Mouse (Mus musculus) lung, postnatal 0 days (tissue): Measurements from ENCODE around the gene Sncb. TPM values are rescaled to one million over a fixed set of nuclear protein-coding genes. Genes with fewer than 3 reads are reported as not detected.

Experiments
- ATAC-seq: fragments of 200-750 bp; cut with Nextera tagmentation; 2 replicates; pipeline ENCODE4 v1.8.0; 2017; ENCODE audit warnings: moderate library complexity
- DNase-seq: peaks from one replicate; pipeline ENCODE4 v3.0.0-alpha.2; 2016; ENCODE audit warnings: low spot score
- H3K27ac ChIP-seq: fragments of 300-500 bp; sonication (generic); 2 replicates; pipeline ENCODE4 v1.5.1; 2014; ENCODE audit warnings: antibody characterized with exemption, mild to moderate bottlenecking, low read length, mixed read lengths
- H3K27me3 ChIP-seq: fragments of 300-500 bp; sonication (generic); replicated peaks from 2 replicates; pipeline ENCODE4 v1.6.1; 2014; ENCODE audit warnings: low read length, mixed read lengths; ENCODE audit not compliant: insufficient read depth
- H3K36me3 ChIP-seq: fragments of 300-500 bp; sonication (generic); 2 replicates; pipeline ENCODE4 v1.6.1; 2014; ENCODE audit warnings: low read length, mixed read lengths; ENCODE audit not compliant: insufficient read depth
- H3K4me1 ChIP-seq: fragments of 300-500 bp; sonication (generic); 2 replicates; pipeline ENCODE4 v1.6.1; 2014; ENCODE audit warnings: antibody characterized with exemption, low read depth, low read length, mixed read lengths; ENCODE audit not compliant: insufficient read depth
- H3K4me2 ChIP-seq: fragments of 300-500 bp; sonication (generic); replicated peaks from 2 replicates; pipeline ENCODE4 v1.6.1; 2014; ENCODE audit warnings: low read depth, mild to moderate bottlenecking, low read length, moderate library complexity, mixed read lengths
- H3K4me3 ChIP-seq: fragments of 300-500 bp; sonication (generic); 2 replicates; pipeline ENCODE4 v1.5.1; 2014; ENCODE audit warnings: low read depth, low read length
- H3K9ac ChIP-seq: fragments of 300-500 bp; sonication (generic); replicated peaks from 2 replicates; pipeline ENCODE4 v1.6.1; 2014; ENCODE audit warnings: low read depth, mild to moderate bottlenecking
- H3K9me3 ChIP-seq: fragments of 300-500 bp; sonication (generic); 2 replicates; pipeline ENCODE4 v1.6.1; 2016; ENCODE audit warnings: low read length, mixed read lengths
- CTCF ChIP-seq: IDR thresholded peaks from 2 replicates; pipeline ENCODE4 v1.5.1; 2016; ENCODE audit warnings: antibody characterized with exemption, mild to moderate bottlenecking
- EP300 ChIP-seq: IDR thresholded peaks from 2 replicates; pipeline ENCODE4 v1.6.1; 2016; ENCODE audit warnings: antibody characterized with exemption, mild to moderate bottlenecking, control low read depth
- WGBS: fragments of 180-500 bp; shearing (Covaris S2); extraction: QIAGEN DNeasy Blood & Tissue Kit; methylation state at CpG from one replicate; pipeline ENCODE4 v1.1.7; 2014; 5-methylcytosine and 5-hydroxymethylcytosine counted together
- polyA plus RNA-seq: library from polyadenylated mRNA; unstranded; fragments of >200 nt; fragmentation: Nextera tagmentation; extraction: Ambion mirVana; gene quantifications from 2 replicates; pipeline ENCODE4 v1.2.1, GENCODE M21; 2015

Sncb gene
- polyA plus RNA-seq, 1 experiment from 2014 or later, result not detected

DNA sequence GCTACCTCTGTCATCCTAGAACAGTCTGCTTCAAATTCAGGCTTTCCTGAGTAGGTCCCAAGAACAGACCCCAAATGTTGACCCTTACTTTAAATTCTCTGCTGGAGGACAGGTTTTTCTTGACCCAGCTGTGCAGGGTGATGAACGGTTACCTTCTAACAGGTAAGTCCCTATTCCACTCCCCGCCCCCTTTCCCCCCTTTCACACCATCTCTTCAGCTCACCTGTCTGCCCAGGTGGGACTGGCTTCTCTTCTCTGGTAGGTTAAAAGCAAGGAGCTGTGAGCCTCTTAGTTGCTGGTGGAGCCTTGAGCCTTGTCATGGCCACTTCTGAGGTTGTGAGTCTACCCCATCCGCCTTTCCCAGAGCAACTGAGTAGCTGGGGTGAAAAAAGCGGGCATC, 17.3 kb upstream of the Sncb start, which contains the start of gene Eif4e1b:
Gene Eif4e1b, plus strand, starts transcription at position 301 of the 400 bp plus-strand sequence.
- no peak within 1 kb of the TSS for H3K27ac ChIP-seq
- 69% methylated on average over 4 of the region's 4 CpGs for WGBS
- H3K27me3 ChIP-seq, result no peaks in the 10 kb centered on the region
- H3K9me3 ChIP-seq, result no peaks in the 10 kb centered on the region
- no peaks in the 10 kb centered on the region for H3K36me3 ChIP-seq
- no peak within 1 kb of the TSS for H3K9ac ChIP-seq
- TF ChIP-seq CTCF (no peak), EP300 (no peak)
- no peaks in the 10 kb centered on the region for H3K4me1 ChIP-seq
- ATAC-seq (no peak), DNase-seq (no peak)
- no peak within 1 kb of the TSS for H3K4me3 ChIP-seq
- H3K4me2 ChIP-seq, result no peak within 1 kb of the TSS

DNA sequence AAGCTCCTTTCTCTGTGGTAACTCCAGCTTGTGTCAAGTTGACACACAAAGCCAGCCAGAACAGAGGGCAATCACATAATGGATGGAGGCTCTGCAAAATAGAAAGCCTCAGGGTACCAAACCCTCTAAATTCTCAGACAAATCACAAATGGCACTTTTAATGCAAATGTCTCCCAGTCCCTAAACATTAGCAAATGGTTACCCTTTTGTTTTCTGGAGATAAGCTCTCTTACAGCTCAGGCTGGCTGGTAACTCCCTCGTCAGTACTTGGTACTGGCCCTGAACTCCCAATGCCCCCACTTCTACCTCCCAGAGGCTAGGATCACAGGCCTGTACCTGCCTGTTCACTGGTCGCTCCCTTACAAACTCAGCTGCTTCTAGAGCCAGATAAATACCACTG, 16.8 kb upstream of the Sncb start:
- no peaks in the 10 kb centered on the region for H3K27me3 ChIP-seq
- no peak overlapping the region for H3K9ac ChIP-seq
- no peaks in the 10 kb centered on the region for H3K36me3 ChIP-seq
- DNase-seq (no peak), ATAC-seq (no peak)
- 33% methylated on average over 2 of the region's 2 CpGs for WGBS
- H3K4me3 ChIP-seq, result no peak overlapping the region
- no peaks in the 10 kb centered on the region for H3K4me1 ChIP-seq
- TF ChIP-seq EP300 (no peak), CTCF (no peak)
- no peak overlapping the region for H3K27ac ChIP-seq
- H3K9me3 ChIP-seq, result no peaks in the 10 kb centered on the region
- no peak overlapping the region for H3K4me2 ChIP-seq

- no peak for TF ChIP-seq CTCF
- no peak for TF ChIP-seq EP300
- no peak for DNase-seq
- no peak overlapping the region for H3K9ac ChIP-seq
- H3K9me3 ChIP-seq, result no peaks in the 10 kb centered on the region
- no peaks in the 10 kb centered on the region for H3K36me3 ChIP-seq
- no peaks in the 10 kb centered on the region for H3K4me1 ChIP-seq
- H3K27me3 ChIP-seq, result no peaks in the 10 kb centered on the region
- H3K4me3 ChIP-seq, result no peak overlapping the region
- no peak overlapping the region for H3K27ac ChIP-seq
- no peak for ATAC-seq
- 74% methylated on average over 3 of the region's 3 CpGs for WGBS
- H3K4me2 ChIP-seq, result no peak overlapping the region
Measured at GRCm38 (mm10) chr13:54781086-54781485, 14.7 kb upstream of the Sncb start.

DNA sequence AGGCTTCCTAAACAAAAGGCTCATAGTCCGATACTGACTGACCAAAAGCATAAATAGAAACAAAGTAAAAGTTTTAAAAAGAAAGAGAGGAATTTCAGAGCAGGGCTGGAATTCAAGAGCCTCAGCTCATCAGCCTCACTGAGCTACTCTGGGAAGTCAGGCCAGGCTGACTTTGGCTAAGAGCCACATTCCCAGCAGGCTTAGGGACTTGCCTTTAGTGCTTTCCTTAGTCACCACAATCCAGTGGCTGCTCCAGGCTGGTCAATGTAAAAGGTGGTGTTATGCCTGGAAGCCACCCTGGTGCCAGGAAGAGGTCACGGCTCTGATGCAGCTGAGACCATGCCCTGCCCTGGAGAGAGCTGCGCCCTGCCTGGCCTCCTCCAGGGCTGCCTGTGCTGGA, 14.2 kb upstream of the Sncb start:
- peak; percentile 42 for DNase-seq
- no peaks in the 10 kb centered on the region for H3K36me3 ChIP-seq
- H3K9me3 ChIP-seq, result no peaks in the 10 kb centered on the region
- no peak for ATAC-seq
- H3K4me1 ChIP-seq, result no peaks in the 10 kb centered on the region
- no peak overlapping the region for H3K9ac ChIP-seq
- no peak overlapping the region for H3K4me2 ChIP-seq
- 67% methylated on average over 3 of the region's 3 CpGs for WGBS
- H3K4me3 ChIP-seq, result no peak overlapping the region
- no peaks in the 10 kb centered on the region for H3K27me3 ChIP-seq
- H3K27ac ChIP-seq, result no peak overlapping the region
- TF ChIP-seq EP300 (no peak), CTCF (no peak)

DNA sequence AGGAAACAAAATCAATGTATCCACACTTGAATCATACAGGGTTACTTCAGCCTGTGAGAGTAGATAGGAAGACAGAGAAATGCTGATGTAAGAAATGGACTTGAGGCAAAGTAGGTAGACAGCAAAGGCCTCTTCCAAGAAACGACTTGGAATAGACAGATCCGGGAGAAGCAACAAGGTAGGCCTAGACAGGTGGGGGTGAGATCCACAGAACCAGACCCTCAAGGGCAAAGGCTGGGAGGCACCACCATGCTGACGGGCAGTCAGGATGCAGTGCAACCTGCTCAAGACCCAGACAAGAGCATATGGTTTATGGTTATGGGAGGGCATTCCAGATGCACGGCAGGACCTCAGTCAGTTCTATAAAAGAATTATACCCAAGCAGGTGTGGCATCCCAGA, 617 bp upstream of the Sncb start:
- Histone ChIP-seq H3K36me3 (no peaks in the 10 kb centered on the region), H3K9me3 (no peaks in the 10 kb centered on the region), H3K4me2 (no peak overlapping the region), H3K4me3 (no peak overlapping the region), H3K27me3 (peaks cover 22% of the 10 kb centered on the region), H3K4me1 (no peaks in the 10 kb centered on the region), H3K27ac (no peak overlapping the region), H3K9ac (no peak overlapping the region)
- ATAC-seq (no peak), DNase-seq (no peak)
- 82% methylated on average over 4 of the region's 4 CpGs for WGBS
- no peak for TF ChIP-seq EP300
- TF ChIP-seq CTCF, result no peak

DNA sequence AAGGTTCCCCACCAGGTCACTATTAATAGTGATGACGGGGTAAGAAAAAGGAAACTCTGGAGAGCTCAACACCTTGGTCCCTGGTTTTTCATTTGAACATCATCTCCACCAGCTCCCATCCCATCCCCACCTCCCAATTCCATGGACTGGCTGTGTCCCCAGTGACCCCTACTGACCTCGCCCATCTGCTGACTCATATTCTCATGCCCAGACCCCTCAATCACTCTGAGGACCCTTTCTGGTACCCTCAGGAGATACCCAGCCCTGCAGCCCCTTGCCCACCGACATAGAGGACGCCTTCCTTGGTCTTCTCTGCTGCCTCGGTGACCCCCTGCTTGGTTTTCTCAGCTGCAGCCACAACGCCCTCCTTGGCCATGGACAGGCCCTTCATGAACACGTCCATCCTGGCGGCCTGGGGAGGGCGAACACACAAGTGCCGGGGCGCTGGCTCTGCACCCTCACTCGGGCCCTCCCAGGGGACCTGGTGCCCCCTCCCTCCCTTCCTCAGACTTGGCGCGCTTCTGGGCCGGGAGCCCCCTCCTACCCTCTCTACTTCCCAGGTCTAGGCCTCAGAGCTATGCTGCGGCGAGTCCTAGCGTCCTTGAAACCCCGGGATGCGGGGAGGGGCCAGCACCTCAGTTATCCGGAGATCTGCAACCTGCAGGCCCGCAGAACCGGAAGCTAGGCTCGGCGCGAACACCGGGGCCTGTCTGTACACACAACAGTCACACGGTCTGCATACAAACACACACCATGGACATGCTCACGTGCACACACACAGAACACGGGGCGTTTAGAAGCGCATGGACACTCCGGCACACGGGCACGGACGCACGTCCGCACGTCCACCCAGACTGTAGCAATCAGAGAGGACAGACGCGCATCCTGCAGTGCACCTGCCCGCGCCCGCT, 859 bp downstream of the Sncb start:
- 5% methylated on average over 44 of the region's 44 CpGs for WGBS
- DNase-seq, result no peak
- H3K4me3 ChIP-seq, result no peak overlapping the region
- H3K27ac ChIP-seq, result no peak overlapping the region
- peaks cover 22% of the 10 kb centered on the region for H3K27me3 ChIP-seq
- no peaks in the 10 kb centered on the region for H3K36me3 ChIP-seq
- H3K9me3 ChIP-seq, result no peaks in the 10 kb centered on the region
- H3K4me1 ChIP-seq, result no peaks in the 10 kb centered on the region
- H3K9ac ChIP-seq, result no peak overlapping the region
- no peak for ATAC-seq
- peak overlapping the region; percentile 17; the same call in 1 of the 2 replicates for H3K4me2 ChIP-seq
- no peak for TF ChIP-seq CTCF
- TF ChIP-seq EP300, result no peak
